Mouse (Mus musculus) kidney, adult 8-10 months (tissue): ENCODE data around the gene Ankrd23.
"Not testable (repeated sequence)": the region's sequence is repeated elsewhere in the genome, so short reads cannot be mapped to it uniquely, and the experiment has no call there.

Experiments used
- DNase-seq, 2 experiments: peaks; one replicate each; pipeline ENCODE4 v3.0.0; 2022

Gene Ankrd23

DNA sequence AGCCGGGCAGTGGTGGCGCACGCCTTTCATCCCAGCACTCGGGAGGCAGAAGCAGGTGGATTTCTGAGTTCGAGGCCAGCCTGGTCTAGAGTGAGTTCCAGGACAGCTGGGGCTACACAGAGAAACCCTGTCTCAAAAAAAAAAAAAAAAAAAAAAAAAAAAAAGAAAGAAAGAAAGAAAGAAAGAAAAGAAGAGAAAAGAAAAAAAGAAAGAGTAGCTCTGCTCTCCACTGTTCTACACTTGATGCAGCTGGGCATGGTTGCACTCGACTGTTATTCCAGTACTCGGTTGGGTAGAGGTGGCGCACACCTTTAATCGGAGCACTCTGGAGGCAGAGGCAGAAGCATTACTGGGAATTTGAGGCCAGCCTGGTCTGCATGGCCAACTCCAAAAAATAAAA, at the start of gene Ankrd23:
Ankrd23 (minus strand) TSS at position 101 of the 400 bp plus-strand sequence.
- not testable (repeated sequence) for DNase-seq

DNA sequence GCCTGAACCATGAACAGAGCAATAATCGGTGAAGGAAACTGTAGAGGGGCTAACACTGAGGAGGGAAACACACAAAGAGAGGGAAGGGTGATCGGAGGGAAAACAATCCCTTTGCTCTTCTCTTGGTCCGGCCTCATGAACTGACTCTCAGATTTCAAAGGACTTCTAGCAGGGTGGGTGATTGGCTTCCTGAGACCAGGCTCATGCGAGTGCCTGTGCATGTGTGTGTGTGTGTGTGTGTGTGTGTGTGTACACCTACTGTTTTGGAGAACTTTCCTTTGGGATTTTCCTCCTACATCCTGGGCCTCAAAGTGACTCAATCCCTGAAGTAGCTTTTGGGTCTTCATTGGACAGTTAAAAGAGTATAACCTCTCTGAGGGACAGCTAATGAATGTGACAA, 49.6 kb upstream of the Ankrd23 start:
- no peak for DNase-seq

DNA sequence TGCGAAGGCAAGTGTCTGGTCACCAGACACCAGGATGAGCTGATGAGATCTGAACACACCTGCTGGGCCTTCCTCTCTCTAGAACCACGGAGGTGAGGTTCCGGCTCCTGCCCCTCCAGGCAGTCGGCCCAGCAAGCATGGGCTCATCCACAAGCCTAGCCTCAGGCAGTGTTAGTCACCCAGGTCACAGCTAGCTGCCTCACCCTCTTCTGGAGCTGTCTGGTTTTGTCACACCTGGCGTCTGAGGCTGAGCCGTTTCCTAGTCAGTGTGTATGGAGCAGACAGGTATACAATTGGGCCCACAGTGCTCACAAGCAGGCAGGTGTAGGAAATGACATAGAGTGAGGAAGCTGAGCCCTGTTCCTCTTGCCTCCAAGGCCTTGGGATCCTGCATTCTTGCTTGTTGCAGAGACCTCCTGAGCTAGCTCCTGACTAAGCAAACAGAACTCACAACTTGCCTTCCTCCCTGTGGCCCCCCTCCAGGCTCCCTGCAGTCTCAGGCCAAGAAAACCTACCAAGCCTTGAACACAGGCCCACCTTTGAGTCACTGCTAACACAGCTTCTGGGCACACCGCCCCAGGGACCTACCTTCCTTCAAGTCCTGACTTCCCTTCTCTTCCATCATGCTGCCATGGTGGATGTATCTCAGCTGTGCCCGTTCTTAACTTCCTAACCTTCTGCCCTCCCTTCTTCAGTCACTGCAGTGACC, 46.9 kb upstream of the Ankrd23 start:
- no peak for DNase-seq

DNA sequence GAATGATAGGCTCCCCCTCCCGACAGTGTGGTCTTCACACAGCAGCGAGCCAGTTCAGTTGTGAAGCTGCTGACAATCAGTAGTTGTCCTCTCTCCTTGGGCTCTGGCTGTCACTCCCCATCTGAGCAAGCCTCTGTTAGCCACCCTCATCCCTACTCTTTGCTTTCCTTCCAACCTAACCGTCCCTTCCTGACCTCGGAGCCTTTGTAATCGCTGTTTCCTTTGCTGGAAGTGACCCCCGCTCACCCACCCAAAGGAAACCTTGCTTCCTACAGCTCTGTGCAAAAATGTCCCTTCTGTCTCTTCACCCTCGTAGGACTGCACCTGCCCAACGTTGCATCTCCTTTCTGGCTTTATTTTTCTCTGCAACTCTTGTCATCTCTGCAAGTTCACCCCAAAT, 45.5 kb upstream of the Ankrd23 start:
- DNase-seq: no peak

DNA sequence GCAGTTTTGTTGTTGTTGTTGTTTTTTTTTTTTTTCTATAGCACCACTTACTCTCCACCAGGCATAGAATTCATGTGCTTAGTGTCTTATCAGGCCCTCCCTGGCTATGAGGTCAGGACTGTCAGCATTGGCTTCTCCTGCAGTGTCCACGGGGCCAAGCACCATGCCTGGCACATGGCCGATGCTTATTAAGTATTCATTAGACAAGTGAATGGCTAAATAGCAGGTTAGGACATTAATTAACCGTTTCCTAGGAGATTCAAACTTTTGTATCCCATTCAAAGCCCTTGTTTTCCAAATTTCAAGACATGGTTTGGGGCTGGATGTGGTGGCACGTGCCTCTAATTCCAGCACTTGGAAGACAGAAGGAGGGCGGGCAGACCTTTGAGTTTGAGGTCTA, 44.6 kb upstream of the Ankrd23 start:
- DNase-seq: no peak

DNA sequence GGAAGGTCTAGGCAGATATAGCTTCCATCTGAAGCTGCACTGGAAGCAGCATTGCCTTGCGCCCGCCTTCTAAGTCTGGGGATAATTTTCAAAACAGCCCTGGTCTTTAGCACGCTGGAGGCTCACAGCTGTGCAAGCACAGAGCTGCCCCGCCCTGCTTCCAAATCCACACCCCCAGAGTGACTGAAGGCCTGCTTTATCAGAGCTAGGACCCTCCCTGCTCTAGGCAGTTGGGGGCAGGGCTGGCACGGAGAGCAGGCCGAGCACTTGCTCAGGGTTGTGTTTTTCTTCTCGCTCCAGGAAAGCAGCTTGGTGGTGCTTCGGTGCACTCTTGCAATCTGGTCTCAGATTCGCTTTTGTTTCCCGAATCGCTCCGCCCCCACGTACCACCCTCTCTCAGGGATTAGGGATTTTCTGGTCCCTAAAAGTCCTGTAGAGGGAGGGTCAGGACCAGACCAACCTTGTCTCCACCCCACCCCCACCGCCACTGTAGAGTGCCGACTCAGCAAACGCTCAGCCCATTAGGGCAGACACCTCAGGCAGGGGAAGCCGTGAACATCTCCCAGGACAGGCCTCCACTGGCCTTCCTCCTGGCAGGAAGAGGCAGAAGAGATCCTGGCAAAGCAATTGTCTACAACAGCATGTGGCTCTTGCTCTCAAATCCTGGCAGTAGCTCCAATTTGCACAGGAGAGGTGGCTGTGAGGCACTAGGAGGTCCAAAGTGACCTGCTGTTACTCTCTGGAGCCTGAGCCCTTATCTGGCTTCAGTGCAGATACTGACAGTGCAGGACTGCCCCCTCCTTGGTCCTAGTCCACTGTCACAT, 43.9 kb upstream of the Ankrd23 start:
- DNase-seq: no peak

DNA sequence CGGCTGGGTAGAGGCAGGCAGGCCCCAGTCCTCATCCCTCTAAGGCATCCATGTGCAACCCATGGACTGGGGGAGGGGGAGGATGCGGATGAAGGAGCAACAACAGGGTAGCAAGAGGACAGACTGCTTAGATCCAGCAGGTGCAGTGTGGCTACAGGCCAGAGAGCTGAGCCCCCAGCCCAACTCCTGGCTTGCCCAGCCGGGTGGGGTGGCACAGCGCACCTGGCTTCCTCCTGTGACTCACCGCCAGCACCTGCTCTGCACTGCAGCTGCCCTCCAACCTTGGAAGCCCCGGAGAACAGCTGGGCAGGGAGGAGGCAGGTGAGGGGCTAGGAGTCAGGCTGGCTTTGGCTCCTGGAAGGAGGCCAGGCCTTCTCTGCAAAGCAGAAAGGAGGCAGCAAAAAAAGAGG, 43.3 kb upstream of the Ankrd23 start:
- no peak for DNase-seq

DNA sequence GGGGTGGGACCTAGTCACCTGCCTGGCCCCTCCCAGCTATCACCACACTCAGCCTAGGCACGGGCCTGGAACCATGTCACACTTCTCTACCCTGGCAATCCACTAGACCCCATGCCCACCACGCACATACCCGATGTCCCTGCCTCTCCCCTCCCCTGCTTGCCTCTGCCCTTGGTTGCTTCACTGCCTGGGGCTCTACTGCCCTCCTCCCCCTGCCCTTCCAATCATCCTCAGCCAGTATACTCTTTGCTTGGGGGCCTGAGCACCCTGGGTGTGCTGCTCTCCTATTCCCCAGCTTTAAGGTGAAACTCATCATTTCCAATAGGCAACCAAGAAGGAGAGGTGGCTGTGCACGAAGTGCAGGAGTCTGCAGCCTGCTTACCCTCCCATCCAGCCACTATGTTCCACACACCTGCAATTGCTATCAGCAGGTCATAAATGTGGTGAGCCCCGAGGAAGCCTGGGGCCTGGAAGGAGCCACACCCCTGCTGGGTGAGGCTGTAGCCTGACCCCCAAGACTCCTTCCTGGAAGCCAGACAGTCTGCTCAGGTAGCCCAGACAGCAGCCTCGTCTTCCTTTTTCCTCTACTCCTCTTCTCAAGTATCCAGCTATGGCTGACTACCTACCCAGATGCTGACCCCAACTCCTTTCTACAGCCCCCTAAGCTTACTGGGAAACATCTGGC, 40.5 kb upstream of the Ankrd23 start:
- no peak for DNase-seq

DNA sequence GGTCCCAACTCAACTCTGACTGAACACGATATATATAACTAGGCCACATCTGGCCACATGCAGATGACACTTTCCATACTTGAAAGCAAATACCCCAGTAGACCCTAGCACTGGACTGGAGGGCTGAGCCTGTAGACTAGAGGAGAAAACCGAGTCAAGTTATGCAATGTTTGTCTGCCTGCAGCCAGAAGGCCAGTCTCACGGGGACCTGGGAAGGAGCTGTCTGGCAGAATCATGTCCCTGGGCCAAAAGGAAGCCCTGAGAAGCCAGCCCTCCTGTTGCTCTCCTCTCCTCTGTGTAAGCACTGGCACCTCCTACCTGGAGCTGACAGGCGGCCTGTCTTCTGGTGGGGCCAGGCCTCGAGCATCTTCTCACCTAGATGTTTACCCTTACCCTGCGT, 38.7 kb upstream of the Ankrd23 start:
- DNase-seq: no peak

DNA sequence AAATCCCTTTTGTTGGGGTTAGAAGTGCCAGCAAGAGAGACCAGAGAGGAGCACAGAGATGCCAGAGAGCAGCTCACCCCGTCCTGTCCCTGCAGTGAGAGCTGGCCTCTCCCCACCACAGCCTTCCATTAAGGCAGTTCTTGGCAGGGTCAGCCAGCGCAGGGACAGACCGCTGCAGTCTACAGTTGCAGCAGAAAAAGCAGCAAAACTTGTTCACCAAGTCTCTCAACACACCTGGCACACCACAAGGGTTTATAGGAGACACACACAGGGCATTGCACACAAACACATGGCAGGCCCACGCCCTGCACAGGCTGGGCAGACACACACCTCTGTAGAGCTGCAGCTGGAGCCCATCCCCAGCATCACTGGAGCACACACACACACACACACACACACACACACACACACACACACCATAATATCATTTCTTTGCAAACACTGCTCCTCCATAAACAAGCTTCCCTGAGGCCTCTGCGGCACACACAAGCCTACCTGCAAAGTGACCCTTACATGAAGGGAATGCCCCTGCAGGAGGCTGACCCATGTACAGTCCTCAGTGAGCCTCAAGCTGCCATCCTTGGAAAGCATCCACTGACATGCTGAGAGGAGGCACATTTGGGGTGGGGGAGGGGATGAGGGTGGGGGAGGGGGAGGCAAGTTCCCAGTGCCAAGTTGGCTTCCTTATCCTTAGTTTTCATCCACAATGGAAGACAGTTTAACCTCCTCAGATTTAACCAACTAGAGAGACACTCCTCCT, 37.7 kb upstream of the Ankrd23 start:
- no peak for DNase-seq

DNA sequence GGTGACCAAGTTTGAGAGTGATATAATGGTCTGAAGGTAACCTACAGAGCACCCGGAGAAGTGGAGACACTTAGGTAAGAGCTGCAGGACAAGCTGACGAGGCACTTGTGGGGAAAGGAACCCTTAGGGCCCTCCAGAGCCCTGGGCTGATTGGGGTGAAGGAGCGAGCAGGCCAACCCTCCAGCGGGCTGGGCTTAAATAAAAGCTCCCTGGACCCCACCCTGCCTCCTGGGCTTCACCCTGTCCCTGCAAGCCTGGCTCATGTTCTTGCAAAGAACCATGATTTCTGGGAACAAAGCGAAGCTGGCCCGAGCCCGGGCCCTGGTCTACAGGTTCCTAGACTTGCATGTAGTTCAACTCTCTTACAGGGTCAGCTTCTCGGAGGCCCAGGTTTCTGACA, 36.8 kb upstream of the Ankrd23 start:
- no peak for DNase-seq

DNA sequence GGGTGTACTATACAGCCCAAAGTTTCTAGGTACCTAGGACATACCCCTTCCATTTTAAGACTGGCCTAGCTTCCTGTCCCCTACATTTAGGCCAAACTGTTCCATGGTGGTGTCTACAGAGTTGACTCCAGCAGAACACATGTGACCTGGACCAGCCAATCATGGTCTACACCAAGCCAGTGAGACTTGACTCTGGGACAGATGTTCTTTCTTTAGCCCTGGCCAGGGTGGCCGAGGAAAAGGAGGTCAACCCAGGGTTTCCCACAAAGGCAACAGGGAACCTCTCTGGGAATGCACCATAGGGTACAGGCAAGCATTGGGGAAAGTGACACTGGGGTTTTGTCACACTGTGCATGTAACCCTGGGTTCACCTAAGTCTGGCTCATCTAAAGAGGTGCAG, 36.0 kb upstream of the Ankrd23 start:
- no peak for DNase-seq

DNA sequence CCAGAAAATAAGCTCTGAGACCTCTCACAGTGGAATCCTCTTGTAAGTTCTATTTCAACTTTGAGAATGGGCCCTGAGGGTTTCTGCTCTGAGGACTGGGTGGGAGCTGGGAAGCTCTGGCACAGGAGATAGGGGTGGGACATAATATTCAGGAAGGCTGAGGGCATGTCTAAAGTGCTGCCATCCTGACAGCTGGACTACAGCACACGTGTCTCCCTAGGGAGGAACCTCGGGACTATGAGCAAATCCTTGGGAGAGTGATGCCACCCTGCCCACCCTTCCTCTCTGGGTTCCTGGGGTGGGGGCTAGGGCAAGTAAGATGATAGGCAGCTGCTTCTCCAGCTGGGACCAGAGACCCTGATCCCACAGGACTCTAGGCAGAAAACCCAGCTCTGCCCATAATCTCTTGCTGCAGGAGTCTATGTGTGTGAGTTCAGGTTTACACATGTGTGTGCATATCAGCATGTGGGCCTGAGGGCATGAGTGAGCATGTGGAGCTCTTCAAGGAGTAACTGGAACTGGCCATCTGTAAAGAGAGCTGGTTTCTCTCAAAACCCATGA, 35.5 kb upstream of the Ankrd23 start:
- no peak for DNase-seq

DNA sequence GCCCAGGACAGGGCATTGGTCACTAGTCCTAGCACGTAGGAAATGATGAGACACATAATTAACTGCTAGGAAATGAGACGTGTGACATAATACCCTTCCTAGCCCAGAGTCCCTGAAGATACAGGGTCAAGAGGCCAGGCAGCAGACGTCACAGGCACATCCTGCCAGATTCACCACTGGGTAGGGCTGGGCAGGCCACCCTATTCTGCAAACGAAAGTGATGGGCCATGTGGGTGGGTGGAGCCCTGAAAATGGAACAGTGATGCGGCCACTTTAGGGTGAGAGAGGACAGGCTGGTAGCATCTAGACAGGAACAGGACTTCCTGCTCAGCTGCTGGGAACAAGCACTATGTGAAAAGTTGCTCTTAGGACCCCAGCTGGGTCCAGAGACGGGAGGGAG, 34.9 kb upstream of the Ankrd23 start:
- peak; percentile 76 to 78 for DNase-seq

DNA sequence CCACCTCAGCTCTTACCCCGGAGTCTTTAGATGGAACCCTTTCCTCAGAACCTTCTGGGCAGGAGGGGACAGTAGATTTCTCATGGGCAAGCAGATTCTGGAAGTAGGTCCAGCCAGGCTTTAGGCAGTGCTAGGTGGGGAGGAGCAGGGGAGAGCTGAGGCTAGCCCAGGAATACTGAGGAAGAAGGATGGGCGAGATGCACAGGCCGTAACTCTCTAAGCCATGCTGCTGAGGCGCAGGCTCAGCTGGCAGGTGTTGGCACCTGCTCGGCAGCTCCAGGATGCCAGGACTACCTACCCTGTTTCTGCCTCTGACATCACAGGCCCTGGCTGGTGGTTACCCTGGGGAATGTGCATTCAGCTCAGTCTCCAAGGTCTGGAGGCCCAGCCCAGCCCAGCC, 33.6 kb upstream of the Ankrd23 start:
- DNase-seq: no peak

DNA sequence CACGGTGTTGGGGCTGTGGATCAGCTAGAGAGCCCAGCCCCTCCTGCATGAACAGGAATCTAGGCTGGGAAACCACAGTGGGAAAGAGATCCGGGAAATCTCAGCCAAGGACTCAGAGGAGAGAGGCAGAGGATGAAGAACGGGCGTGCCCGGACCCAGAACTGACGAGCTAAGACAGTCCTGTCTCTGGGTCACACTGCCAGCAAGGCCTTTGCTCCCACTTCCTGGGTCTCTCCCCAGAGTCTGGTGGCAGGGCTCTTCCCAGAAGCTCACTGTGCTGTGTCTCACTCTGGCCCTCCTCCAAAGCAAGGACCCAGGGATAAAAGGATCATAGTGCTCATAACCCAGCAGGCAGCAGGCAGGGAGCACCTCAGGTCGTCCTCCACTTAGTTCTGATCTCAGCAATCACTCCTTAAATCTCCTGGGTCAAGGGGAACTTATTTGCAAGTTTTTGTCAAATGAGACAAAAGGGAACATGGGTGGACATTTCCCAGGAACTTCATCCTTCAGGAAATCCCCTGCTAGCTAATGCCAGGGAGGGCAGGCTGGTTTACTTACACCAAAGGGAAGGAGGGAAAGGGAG, 33.1 kb upstream of the Ankrd23 start:
- DNase-seq: no peak

DNA sequence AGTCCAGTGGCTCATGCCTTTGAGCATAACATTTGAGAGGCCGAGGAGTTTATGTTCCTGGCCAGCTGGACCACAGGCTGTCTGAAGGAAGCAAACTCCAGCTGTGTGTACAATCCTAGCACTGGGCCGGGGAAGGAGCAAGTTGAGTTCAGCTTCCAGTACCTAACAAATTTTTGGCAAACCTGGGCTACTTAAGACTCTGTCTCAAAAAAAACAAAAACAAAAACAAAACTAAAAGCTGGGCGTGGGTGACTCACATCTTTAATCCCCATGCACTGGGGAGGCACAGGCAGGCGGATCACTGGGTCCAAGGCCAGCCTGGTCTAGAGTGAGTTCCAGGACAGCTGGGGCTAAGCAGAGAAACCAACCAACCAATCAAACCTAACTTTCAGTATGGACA, 32.1 kb upstream of the Ankrd23 start:
- DNase-seq: no peak

DNA sequence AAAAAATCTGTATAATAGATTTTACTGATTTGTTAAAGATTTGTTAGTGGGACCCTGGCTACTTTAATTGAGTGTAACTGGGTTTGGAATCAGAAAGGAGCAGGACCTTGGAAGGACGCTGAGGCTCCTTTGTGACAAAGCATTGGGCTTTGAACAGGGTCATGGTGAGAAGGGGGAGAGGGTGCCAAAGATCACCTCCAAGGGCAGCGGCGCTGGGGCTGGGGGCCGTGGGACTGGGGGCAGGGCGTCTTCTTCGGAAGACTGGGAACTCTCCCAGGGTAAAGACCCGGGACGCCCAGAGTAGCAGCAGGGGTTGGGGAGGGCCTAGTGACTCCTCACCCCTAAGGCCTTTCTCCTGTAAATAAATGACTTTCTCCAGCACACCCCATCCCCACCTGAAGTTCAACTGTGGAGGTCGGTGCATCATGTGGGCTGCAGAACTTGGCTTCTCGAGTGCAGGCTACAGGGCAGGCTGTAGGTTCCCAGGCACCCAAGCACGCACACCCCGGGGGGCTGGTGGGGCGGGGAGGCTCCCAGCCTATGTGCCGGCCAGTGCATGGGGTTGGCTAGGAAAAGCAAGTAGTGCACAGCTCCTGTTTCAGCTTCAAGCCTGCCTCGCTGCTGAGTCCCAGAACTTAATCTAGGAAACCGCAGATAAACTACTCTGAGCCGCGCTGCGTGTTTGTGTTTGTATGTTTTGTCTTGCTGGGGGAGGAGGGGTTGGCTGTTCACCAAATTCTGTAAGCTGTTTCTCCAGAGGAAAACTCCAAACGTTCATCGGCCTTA, 31.3 kb upstream of the Ankrd23 start:
- DNase-seq: no peak

DNA sequence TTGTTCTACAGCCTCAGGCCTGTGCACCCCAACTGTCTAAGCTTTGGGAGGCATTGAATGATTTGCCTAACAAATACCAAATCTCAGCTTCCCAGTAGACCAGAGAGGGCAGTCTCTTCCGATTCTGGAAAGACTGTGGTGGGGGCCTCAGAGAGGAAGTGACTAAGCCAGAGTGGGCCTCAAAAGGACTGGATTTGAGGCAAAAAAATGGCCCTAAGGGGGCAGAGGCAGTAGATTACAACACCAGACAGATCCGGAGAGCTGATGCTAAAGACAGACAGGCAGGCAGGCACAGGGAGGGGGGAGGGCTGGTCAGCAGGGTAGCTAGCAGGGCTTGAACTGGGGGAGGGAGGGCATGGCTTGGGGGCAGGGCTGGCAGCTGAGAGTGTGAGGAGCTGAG, 29.7 kb upstream of the Ankrd23 start:
- no peak for DNase-seq

DNA sequence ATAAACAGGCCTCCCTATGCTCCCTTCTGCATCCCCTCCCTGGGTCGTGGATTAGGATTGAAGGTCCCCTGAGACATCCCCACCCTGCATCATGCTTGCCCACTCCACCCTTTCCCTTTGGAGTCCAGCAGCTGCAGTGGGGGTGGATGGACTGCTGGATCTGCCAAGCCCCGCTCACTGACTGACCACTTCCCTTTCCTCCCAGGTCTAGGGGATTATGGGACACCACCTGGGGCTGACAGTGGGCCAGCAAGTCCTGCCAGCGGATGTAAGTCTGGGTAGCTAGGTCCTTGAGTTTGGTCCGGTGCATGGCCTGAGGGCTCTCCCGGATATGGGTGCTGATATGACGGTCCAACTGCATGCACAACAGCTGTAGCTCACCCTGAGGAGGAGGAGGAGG, 27.4 kb upstream of the Ankrd23 start:
- no peak for DNase-seq

DNA sequence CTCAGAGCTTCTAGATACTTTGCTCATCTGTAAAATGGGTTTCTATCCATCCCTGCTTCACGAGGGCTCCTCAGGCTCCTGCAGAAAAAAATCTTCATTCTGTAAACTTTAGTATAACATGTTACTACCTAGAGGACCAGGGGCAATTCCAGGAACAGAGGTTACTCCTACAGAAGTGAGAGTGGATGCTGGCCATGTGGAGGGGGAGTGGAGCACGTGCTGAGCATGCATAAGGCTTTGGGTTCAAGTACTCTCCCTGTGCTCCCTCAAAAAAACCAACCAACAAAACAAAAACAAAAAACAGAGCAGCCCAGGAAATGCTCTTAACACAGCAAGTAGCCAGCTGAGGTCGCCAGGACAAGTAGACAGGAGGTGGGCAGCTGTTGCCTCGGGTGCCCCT, 26.9 kb upstream of the Ankrd23 start:
- DNase-seq: no peak

DNA sequence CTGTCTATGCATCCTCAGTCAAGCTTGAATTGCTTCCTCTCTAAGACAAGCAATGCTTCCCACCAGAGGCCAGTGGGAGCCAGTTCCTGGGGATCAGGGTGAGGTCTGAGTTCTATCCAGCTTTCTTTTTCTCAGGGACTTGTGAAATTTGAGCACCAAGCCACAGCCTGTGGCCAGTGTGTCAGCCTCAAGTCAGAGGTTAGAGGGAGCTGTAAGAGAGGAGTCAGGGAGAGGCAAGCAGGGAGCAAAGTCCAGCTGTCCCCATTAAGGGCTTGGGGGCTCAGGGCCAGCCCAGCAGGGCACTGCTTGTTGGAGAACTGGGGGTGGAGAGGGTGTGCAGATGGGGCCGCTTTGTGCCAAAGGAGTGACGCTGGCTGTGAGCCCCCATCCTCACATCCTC, 26.5 kb upstream of the Ankrd23 start:
- no peak for DNase-seq
